ENCODE assay signal across 9 mouse cellular contexts in the genomic region with DNA sequence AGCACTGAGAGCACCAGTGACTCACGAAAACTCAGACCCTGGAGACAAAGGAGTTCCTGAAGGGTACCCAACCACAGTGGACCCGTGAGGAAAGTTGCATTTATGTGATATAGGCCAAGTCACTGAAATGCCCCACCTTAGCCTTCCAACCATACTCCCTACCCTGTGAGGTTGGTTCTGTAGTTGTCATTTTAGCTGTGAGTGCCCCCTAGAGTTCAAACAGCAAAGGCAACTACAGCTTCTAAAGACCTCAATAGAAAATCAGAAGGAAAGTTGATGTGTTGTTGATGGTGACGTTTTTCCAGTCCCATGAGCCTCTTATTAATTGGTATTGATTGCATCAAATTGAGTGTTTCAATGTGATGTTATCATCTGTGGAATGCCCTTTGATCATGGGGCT. TPM values are rescaled to one million over a fixed set of nuclear protein-coding genes. Genes with fewer than 3 reads are reported as not detected.
A peak's percentile ranks its signal among the peaks of the same experiment; 100 is the strongest.
DNase-seq lines count a peak whose midpoint lies in the region; ATAC-seq lines count a peak whose summit lies in the region.
"Had no signal": no experiment of that assay in that cellular context is flagged by ENCODE, and none has a peak within 500 bp of the region (broad histone marks: within the 10 kb centered on the region; RNA-seq: fewer than 3 reads in every experiment).

No protein-coding gene starts in this region.

- no peak for ATAC-seq in kidney, embryonic 16.5 days (ENCODE audit: low FRiP score, low TSS enrichment)
- peak; percentile 69 for ATAC-seq in CD4-positive, CD25-positive, alpha-beta regulatory T cell, adult 4 months

- no peaks in the 10 kb centered on the region for H3K27me3 ChIP-seq in kidney, embryonic 16.5 days (ENCODE audit: insufficient read depth, low read length)
- H3K27me3 ChIP-seq: heart, embryonic 15.5 days had no signal

- peak; percentile 20 for DNase-seq in kidney, adult 9 months
- DNase-seq in NIH3T3 (ENCODE audit: low read depth) = peak; percentile 20
- peak; percentile 33 for DNase-seq in lung, postnatal 25 days (ENCODE audit: low spot score)
- DNase-seq in layer of hippocampus, adult 9-11 months = no peak
- no peak for DNase-seq in gastrocnemius, adult 18-20 months (ENCODE audit: low spot score)

- no peak overlapping the region for H3K27ac ChIP-seq in kidney, embryonic 16.5 days (ENCODE audit: low read length)
- H3K27ac ChIP-seq: heart, embryonic 15.5 days had no signal

- H3K4me1 ChIP-seq in kidney, embryonic 16.5 days (ENCODE audit: insufficient read depth, low read length) = no peaks in the 10 kb centered on the region
- H3K4me1 ChIP-seq: heart, embryonic 15.5 days had no signal

- H3K9ac ChIP-seq in kidney, embryonic 16.5 days (replicated peaks; ENCODE audit: low read length) = no peak overlapping the region
- H3K9ac ChIP-seq: heart, embryonic 15.5 days had no signal

- no peak overlapping the region for H3K4me2 ChIP-seq in kidney, embryonic 16.5 days (replicated peaks; ENCODE audit: low read depth, low read length)
- H3K4me2 ChIP-seq: heart, embryonic 15.5 days had no signal

- 57% methylated on average over 3 of the region's 3 CpGs for WGBS in kidney, embryonic 16.5 days

- no peak overlapping the region for H3K4me3 ChIP-seq in kidney, embryonic 16.5 days (ENCODE audit: low read length)
- H3K4me3 ChIP-seq: heart, embryonic 15.5 days had no signal

- H3K36me3 ChIP-seq in kidney, embryonic 16.5 days (ENCODE audit: insufficient read depth, low read length) = no peaks in the 10 kb centered on the region
- H3K36me3 ChIP-seq: heart, embryonic 15.5 days had no signal

- no peaks in the 10 kb centered on the region for H3K9me3 ChIP-seq in kidney, embryonic 16.5 days (ENCODE audit: low read length)
- H3K9me3 ChIP-seq: heart, embryonic 15.5 days had no signal

RNA-seq across cellular contexts. Expression of gene Slfn3, which starts 39.8 kb away (rescaled TPM):
- 2.7 and 2.8 TPM in 2 replicates for polyA plus RNA-seq in kidney, embryonic 16.5 days (2015; fragmentation: Nextera tagmentation; extraction: Ambion mirVana)
- polyA plus RNA-seq in CD4-positive, CD25-positive, alpha-beta regulatory T cell, adult 4 months (2017; shearing (Covaris generic)) = 1 to 10 TPM; 3.2 to 4.8 TPM
- total RNA-seq in gastrocnemius, adult 18-20 months (2021) = 1 to 10 TPM in 1 of 2 experiments, under 1 TPM in 1; 0.41 to 1.3 TPM

RNA-seq across cellular contexts. Expression of gene Slfn14, which starts 55.6 kb away (rescaled TPM):
- polyA plus RNA-seq in kidney, embryonic 16.5 days (2015; fragmentation: Nextera tagmentation; extraction: Ambion mirVana) = 0.25 and 0.42 TPM in 2 replicates
- polyA plus RNA-seq in CD4-positive, CD25-positive, alpha-beta regulatory T cell, adult 4 months (2017; shearing (Covaris generic)) = not detected
- total RNA-seq in gastrocnemius, adult 18-20 months (2021) = not detected

RNA-seq across cellular contexts. Expression of gene Slfn4, which starts 56.0 kb away (rescaled TPM):
- 0.11 and 0.17 TPM in 2 replicates for polyA plus RNA-seq in kidney, embryonic 16.5 days (2015; fragmentation: Nextera tagmentation; extraction: Ambion mirVana)
- under 1 TPM; 0.27 to 0.28 TPM for polyA plus RNA-seq in CD4-positive, CD25-positive, alpha-beta regulatory T cell, adult 4 months (2017; shearing (Covaris generic))
- under 1 TPM in 1 of 2 experiments, not detected in 1; 0.14 TPM for total RNA-seq in gastrocnemius, adult 18-20 months (2021)
- polyA plus RNA-seq: neural tube, embryonic 14.5 days had no signal

Comparison
In these comparisons a context has a peak if more than half of its experiments do, and no peak if none do; other contexts are left out.
1. DNase-seq: peak in kidney, adult 9 months (single experiment), NIH3T3 (single experiment) and lung, postnatal 25 days (single experiment); none in layer of hippocampus, adult 9-11 months (single experiment) and gastrocnemius, adult 18-20 months (single experiment).